Mouse (Mus musculus): ENCODE measurements at regions not wholly inside any gene's neighbourhood (a gene's known extent, or its start where the extent isn't known, plus 50 kb on each side); places are given as distances from the start of the nearest gene placed in this dataset.

- DNase-seq (ENCODE audit: low spot score), result no peak
Measured at GRCm38 (mm10) chr7:75063816-75064215, 245.2 kb downstream of the Sv2b start.

- DNase-seq (ENCODE audit: low spot score), result no peak
Measured at GRCm38 (mm10) chr7:75050231-75050630, 258.8 kb downstream of the Sv2b start.

GRCm38 (mm10) chr7:75049751-75050150, 259.3 kb downstream of the Sv2b start:
- no peak for DNase-seq (ENCODE audit: low spot score)

GRCm38 (mm10) chr7:75048822-75049221, 260.2 kb downstream of the Sv2b start:
- no peak for DNase-seq (ENCODE audit: low spot score)

GRCm38 (mm10) chr7:75047827-75048226, 261.2 kb downstream of the Sv2b start:
- DNase-seq (ENCODE audit: low spot score), result no peak

- no peak for DNase-seq (ENCODE audit: low spot score)
Measured at GRCm38 (mm10) chr7:75040871-75041270, 268.2 kb downstream of the Sv2b start.

GRCm38 (mm10) chr7:75026191-75026590, 282.9 kb downstream of the Sv2b start:
- DNase-seq (ENCODE audit: low spot score), result no peak

- DNase-seq (ENCODE audit: low spot score), result no peak
Measured at GRCm38 (mm10) chr7:75021966-75022365, 287.1 kb downstream of the Sv2b start.

- no peak for DNase-seq (ENCODE audit: low spot score)
Measured at GRCm38 (mm10) chr7:75018640-75019039, 290.4 kb downstream of the Sv2b start.

GRCm38 (mm10) chr7:75008481-75008880, 300.6 kb downstream of the Sv2b start:
- DNase-seq (ENCODE audit: low spot score), result no peak

GRCm38 (mm10) chr7:74990198-74990597, 318.9 kb downstream of the Sv2b start:
- no peak for DNase-seq (ENCODE audit: low spot score)

GRCm38 (mm10) chr7:74979479-74979878, 329.6 kb downstream of the Sv2b start:
- DNase-seq (ENCODE audit: low spot score), result no peak

GRCm38 (mm10) chr7:74975986-74976385, 333.1 kb downstream of the Sv2b start:
- no peak for DNase-seq (ENCODE audit: low spot score)

GRCm38 (mm10) chr7:74974448-74974847, 334.6 kb downstream of the Sv2b start:
- DNase-seq (ENCODE audit: low spot score), result no peak

- no peak for DNase-seq (ENCODE audit: low spot score)
Measured at GRCm38 (mm10) chr7:74944421-74945098, 364.5 kb downstream of the Sv2b start.

GRCm38 (mm10) chr7:74942917-74943316, 366.1 kb downstream of the Sv2b start:
- no peak for DNase-seq (ENCODE audit: low spot score)

GRCm38 (mm10) chr7:74942146-74942545, 366.9 kb downstream of the Sv2b start:
- DNase-seq (ENCODE audit: low spot score), result no peak

GRCm38 (mm10) chr7:74929142-74929829, 374.7 kb upstream of the Slco3a1 start:
- DNase-seq (ENCODE audit: low spot score), result no peak

- DNase-seq (ENCODE audit: low spot score), result peak; percentile 3
Measured at GRCm38 (mm10) chr7:74928226-74928927, 373.8 kb upstream of the Slco3a1 start.

GRCm38 (mm10) chr7:74926729-74927128, 372.1 kb upstream of the Slco3a1 start:
- DNase-seq (ENCODE audit: low spot score), result no peak

GRCm38 (mm10) chr7:74924156-74924555, 369.6 kb upstream of the Slco3a1 start:
- DNase-seq (ENCODE audit: low spot score), result no peak

GRCm38 (mm10) chr7:74908311-74908962, 353.9 kb upstream of the Slco3a1 start:
- DNase-seq (ENCODE audit: low spot score), result no peak

- no peak for DNase-seq (ENCODE audit: low spot score)
Measured at GRCm38 (mm10) chr7:74907391-74907790, 352.8 kb upstream of the Slco3a1 start.

Measured in spleen, adult 12 weeks (tissue).